Mouse (Mus musculus): Measurements from ENCODE around the gene Lrrc14b. TPM values are rescaled to one million over a fixed set of nuclear protein-coding genes. Genes with fewer than 3 reads are reported as not detected.
A peak's percentile ranks its signal among the peaks of the same experiment; 100 is the strongest.

The Lrrc14b gene
- polyA plus RNA-seq, 1 experiment = not detected

GRCm38 (mm10) chr13:74316386-74316785, 47.4 kb downstream of the Lrrc14b start:
- Histone ChIP-seq H3K4me1 (ENCODE audit: control insufficient read depth, insufficient read depth, low read length) (no peaks in the 10 kb centered on the region), H3K4me3 (ENCODE audit: insufficient read depth, low read depth, low read length) (peak overlapping the region; percentile 66), H3K27ac (ENCODE audit: insufficient read depth, low read depth, low read length) (no peak overlapping the region)
- TF ChIP-seq CTCF (IDR thresholded peaks at IDR 0.05; ENCODE audit: insufficient read depth, low read depth, low read length) (no peak), POLR2A (IDR thresholded peaks at IDR 0.05; ENCODE audit: insufficient read depth, low read depth, low read length) (no peak)
- WGBS = 23% methylated on average over 4 of the region's 4 CpGs

- H3K4me1 ChIP-seq (ENCODE audit: control insufficient read depth, insufficient read depth, low read length) = no peaks in the 10 kb centered on the region
- 97% methylated on average over 3 of the region's 3 CpGs for WGBS
- H3K27ac ChIP-seq (ENCODE audit: insufficient read depth, low read depth, low read length) = no peak overlapping the region
- H3K4me3 ChIP-seq (ENCODE audit: insufficient read depth, low read depth, low read length) = no peak overlapping the region
- TF ChIP-seq CTCF (IDR thresholded peaks at IDR 0.05; ENCODE audit: insufficient read depth, low read depth, low read length) (no peak), POLR2A (IDR thresholded peaks at IDR 0.05; ENCODE audit: insufficient read depth, low read depth, low read length) (no peak)
Observed at GRCm38 (mm10) chr13:74314616-74315015, 49.2 kb downstream of the Lrrc14b start.

Other genes with a start within 250 kb of the Lrrc14b start
- not detected in 2 replicates for gene Slc9a3, start 242.5 kb downstream of the Lrrc14b start, polyA plus RNA-seq (2012; ENCODE audit: insufficient read depth, insufficient read length, low replicate concordance, missing spikeins)
- gene Exoc3, start 155.3 kb downstream of the Lrrc14b start, polyA plus RNA-seq (2012; ENCODE audit: insufficient read depth, insufficient read length, low replicate concordance, missing spikeins) = not detected in 2 replicates
- not detected in 2 replicates for gene Ahrr, start 71.7 kb downstream of the Lrrc14b start, polyA plus RNA-seq (2012; ENCODE audit: insufficient read depth, insufficient read length, low replicate concordance, missing spikeins)
- 339 TPM in 1 of 2 replicates, not detected in the other for gene Pdcd6, start 46.4 kb downstream of the Lrrc14b start, polyA plus RNA-seq (2012; ENCODE audit: insufficient read depth, insufficient read length, low replicate concordance, missing spikeins)
- gene Sdha, start 13.7 kb downstream of the Lrrc14b start, polyA plus RNA-seq (2012; ENCODE audit: insufficient read depth, insufficient read length, low replicate concordance, missing spikeins) = 516 TPM in 1 of 2 replicates, not detected in the other
- not detected in 2 replicates for gene Ccdc127, start 13.7 kb downstream of the Lrrc14b start, polyA plus RNA-seq (2012; ENCODE audit: insufficient read depth, insufficient read length, low replicate concordance, missing spikeins)
- not detected in 2 replicates for gene Zfp72, start 26.8 kb upstream of the Lrrc14b start, polyA plus RNA-seq (2012; ENCODE audit: insufficient read depth, insufficient read length, low replicate concordance, missing spikeins)
- not detected in 2 replicates for gene Ftl1-ps1, start 35.7 kb upstream of the Lrrc14b start, polyA plus RNA-seq (2012; ENCODE audit: insufficient read depth, insufficient read length, low replicate concordance, missing spikeins)
- not detected in 2 replicates for gene Zfp825, start 130.0 kb upstream of the Lrrc14b start, polyA plus RNA-seq (2012; ENCODE audit: insufficient read depth, insufficient read length, low replicate concordance, missing spikeins)